Mouse (Mus musculus): Measurements from ENCODE around the gene St3gal5. TPM values are rescaled to one million over a fixed set of nuclear protein-coding genes. Genes with fewer than 3 reads are reported as not detected.

The St3gal5 gene
- polyA plus RNA-seq, 1 experiment, result 10.4 TPM

DNA sequence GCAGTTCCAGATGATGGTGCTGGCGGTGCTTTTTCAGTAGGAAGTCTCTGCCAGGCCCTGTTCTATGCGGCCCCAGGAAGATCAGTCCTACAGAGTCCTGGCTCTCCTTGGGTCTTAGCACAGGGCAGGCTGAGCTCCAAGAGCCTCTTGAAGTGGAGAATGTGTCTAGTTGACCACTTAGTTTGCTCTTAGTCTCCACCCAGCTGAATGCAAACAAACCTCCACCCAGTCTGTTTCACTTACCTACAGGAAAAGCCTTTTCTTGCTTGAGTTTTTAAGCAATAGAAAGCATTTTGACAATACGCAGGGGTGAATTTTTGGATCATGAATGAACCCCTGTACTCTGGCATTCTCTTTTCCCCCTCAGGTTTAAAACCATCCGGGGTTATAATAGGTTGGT is 4.0 kb downstream of the St3gal5 start:
- Histone ChIP-seq H3K4me3 (ENCODE audit: insufficient read depth, low read depth, low read length) (no peak overlapping the region), H3K4me1 (ENCODE audit: control insufficient read depth, insufficient read depth, low read length) (no peaks in the 10 kb centered on the region), H3K27me3 (replicated peaks; ENCODE audit: control insufficient read depth, insufficient read depth, low read length) (no peaks in the 10 kb centered on the region), H3K36me3 (ENCODE audit: control insufficient read depth, insufficient read depth, low read length) (no peaks in the 10 kb centered on the region), H3K27ac (ENCODE audit: insufficient read depth, low read depth, low read length) (no peak overlapping the region)
- TF ChIP-seq CTCF (conservative IDR thresholded peaks at IDR 0.05; ENCODE audit: insufficient read depth, insufficient read length, low read depth, low read length) (no peak), POLR2A (IDR thresholded peaks at IDR 0.05; ENCODE audit: low read depth, low read length) (no peak)
- 83% methylated on average over 4 of the region's 4 CpGs for WGBS
- DNase-seq, result no peak

DNA sequence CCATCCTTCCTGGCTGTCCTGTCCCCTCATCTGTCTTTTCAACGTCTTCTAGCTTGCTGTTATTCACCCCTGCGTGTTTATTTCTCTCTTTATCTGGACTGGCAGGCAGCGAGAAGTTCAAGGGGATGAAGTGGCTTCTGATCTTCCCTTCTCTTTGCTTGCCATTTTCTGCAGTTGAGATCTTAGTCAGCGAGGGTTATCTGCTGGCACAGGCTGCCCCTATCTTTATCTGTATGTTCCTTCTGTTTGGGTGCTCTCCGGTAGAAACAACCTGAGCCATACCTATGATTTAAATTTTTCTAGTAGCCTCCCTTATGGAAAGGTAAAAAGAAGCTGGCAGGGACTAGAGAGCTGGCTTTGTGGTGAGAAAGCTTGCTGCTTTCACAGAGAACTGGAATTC is 4.7 kb downstream of the St3gal5 start:
- TF ChIP-seq POLR2A (IDR thresholded peaks at IDR 0.05; ENCODE audit: low read depth, low read length) (no peak), CTCF (conservative IDR thresholded peaks at IDR 0.05; ENCODE audit: insufficient read depth, insufficient read length, low read depth, low read length) (no peak)
- 79% methylated on average over 5 of the region's 5 CpGs for whole genome bisulfite sequencing
- no peak overlapping the region for H3K27ac ChIP-seq (ENCODE audit: insufficient read depth, low read depth, low read length)

GRCm38 (mm10) chr6:72104534-72104933 is 7.1 kb downstream of the St3gal5 start:
- no peaks in the 10 kb centered on the region for H3K4me1 ChIP-seq (ENCODE audit: control insufficient read depth, insufficient read depth, low read length)
- WGBS, result 76% methylated on average over 7 of the region's 7 CpGs
- no peak overlapping the region for H3K4me3 ChIP-seq (ENCODE audit: insufficient read depth, low read depth, low read length)
- no peaks in the 10 kb centered on the region for H3K36me3 ChIP-seq (ENCODE audit: control insufficient read depth, insufficient read depth, low read length)
- no peaks in the 10 kb centered on the region for H3K27me3 ChIP-seq (replicated peaks; ENCODE audit: control insufficient read depth, insufficient read depth, low read length)
- no peak for DNase-seq
- TF ChIP-seq CTCF (conservative IDR thresholded peaks at IDR 0.05; ENCODE audit: insufficient read depth, insufficient read length, low read depth, low read length) (no peak), POLR2A (IDR thresholded peaks at IDR 0.05; ENCODE audit: low read depth, low read length) (no peak)
- H3K27ac ChIP-seq (ENCODE audit: insufficient read depth, low read depth, low read length), result no peak overlapping the region

More for the DNA sequence above, 4.7 kb downstream of the St3gal5 start:
- Histone ChIP-seq H3K4me1 (ENCODE audit: control insufficient read depth, insufficient read depth, low read length) (no peaks in the 10 kb centered on the region), H3K36me3 (ENCODE audit: control insufficient read depth, insufficient read depth, low read length) (no peaks in the 10 kb centered on the region), H3K4me3 (ENCODE audit: insufficient read depth, low read depth, low read length) (no peak overlapping the region), H3K27me3 (replicated peaks; ENCODE audit: control insufficient read depth, insufficient read depth, low read length) (no peaks in the 10 kb centered on the region)
- DNase-seq, result no peak

DNA sequence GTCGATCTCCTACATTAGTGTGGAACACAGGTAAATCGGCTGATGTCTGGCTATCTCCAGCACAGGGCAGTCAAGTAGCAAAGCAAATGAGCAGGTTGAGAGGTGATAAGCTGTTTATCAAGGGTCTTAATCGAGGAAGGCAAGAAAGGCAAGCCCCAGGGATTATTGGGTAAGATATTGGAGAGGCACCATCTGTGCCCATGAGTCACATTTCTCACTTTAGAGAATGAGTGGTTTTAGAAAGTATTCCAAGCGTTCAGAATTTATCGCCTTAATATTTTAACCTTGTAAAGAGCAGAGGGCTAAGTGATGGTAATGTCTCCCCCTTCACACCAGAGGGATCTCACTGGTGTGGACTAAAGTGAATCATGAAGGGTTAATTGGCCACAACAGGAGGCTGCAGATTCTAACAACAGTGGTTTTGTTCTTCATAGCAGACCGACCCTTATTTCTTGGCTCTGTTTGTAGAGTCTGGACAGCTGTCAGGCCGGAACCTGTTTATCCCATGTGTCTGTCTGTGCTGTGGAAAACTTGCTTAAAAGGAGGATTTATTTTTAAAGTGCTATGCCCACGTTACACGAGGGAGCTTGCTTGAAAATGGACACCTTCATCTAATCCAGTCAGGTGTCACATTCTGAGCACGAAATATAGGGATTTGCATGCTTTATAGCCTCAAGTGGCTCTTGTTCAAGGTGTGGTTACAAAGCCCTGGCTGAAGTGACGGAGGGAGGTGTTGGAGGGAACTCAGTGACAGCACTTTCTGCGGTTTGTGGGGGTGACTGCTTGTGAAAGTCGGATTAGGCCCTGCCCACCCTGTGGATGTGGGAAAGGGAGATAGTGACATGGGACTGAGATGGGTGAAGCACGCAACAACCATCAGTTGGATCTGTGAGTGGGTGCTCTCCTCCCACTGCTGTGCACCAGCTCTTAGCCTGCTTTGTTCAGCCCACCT is 11.8 kb downstream of the St3gal5 start:
- Histone ChIP-seq H3K36me3 (ENCODE audit: control insufficient read depth, insufficient read depth, low read length) (no peaks in the 10 kb centered on the region), H3K27me3 (replicated peaks; ENCODE audit: control insufficient read depth, insufficient read depth, low read length) (no peaks in the 10 kb centered on the region), H3K27ac (ENCODE audit: insufficient read depth, low read depth, low read length) (no peak overlapping the region), H3K4me3 (ENCODE audit: insufficient read depth, low read depth, low read length) (no peak overlapping the region), H3K4me1 (ENCODE audit: control insufficient read depth, insufficient read depth, low read length) (no peaks in the 10 kb centered on the region)
- WGBS, result 64% methylated on average over 14 of the region's 14 CpGs
- TF ChIP-seq CTCF (conservative IDR thresholded peaks at IDR 0.05; ENCODE audit: insufficient read depth, insufficient read length, low read depth, low read length) (no peak), POLR2A (IDR thresholded peaks at IDR 0.05; ENCODE audit: low read depth, low read length) (no peak)
- DNase-seq, result no peak

- TF ChIP-seq CTCF (conservative IDR thresholded peaks at IDR 0.05; ENCODE audit: insufficient read depth, insufficient read length, low read depth, low read length) (no peak), POLR2A (IDR thresholded peaks at IDR 0.05; ENCODE audit: low read depth, low read length) (no peak)
- no peak overlapping the region for H3K27ac ChIP-seq (ENCODE audit: insufficient read depth, low read depth, low read length)
- 92% methylated on average over 3 of the region's 3 CpGs for WGBS
- no peaks in the 10 kb centered on the region for H3K4me1 ChIP-seq (ENCODE audit: control insufficient read depth, insufficient read depth, low read length)
- H3K36me3 ChIP-seq (ENCODE audit: control insufficient read depth, insufficient read depth, low read length), result no peaks in the 10 kb centered on the region
- no peak for DNase-seq
- no peaks in the 10 kb centered on the region for H3K27me3 ChIP-seq (replicated peaks; ENCODE audit: control insufficient read depth, insufficient read depth, low read length)
- H3K4me3 ChIP-seq (ENCODE audit: insufficient read depth, low read depth, low read length), result no peak overlapping the region
These were observed 13.2 kb downstream of the St3gal5 start for GRCm38 (mm10) chr6:72110577-72110976.

- H3K27ac ChIP-seq (ENCODE audit: insufficient read depth, low read depth, low read length), result no peak overlapping the region
- no peaks in the 10 kb centered on the region for H3K36me3 ChIP-seq (ENCODE audit: control insufficient read depth, insufficient read depth, low read length)
- TF ChIP-seq POLR2A (IDR thresholded peaks at IDR 0.05; ENCODE audit: low read depth, low read length) (no peak), CTCF (conservative IDR thresholded peaks at IDR 0.05; ENCODE audit: insufficient read depth, insufficient read length, low read depth, low read length) (no peak)
- 44% methylated on average over 6 of the region's 6 CpGs for WGBS
- no peak overlapping the region for H3K4me3 ChIP-seq (ENCODE audit: insufficient read depth, low read depth, low read length)
- no peaks in the 10 kb centered on the region for H3K27me3 ChIP-seq (replicated peaks; ENCODE audit: control insufficient read depth, insufficient read depth, low read length)
- H3K4me1 ChIP-seq (ENCODE audit: control insufficient read depth, insufficient read depth, low read length), result no peaks in the 10 kb centered on the region
- DNase-seq, result no peak
These were observed 15.2 kb downstream of the St3gal5 start for GRCm38 (mm10) chr6:72112575-72112974.

DNA sequence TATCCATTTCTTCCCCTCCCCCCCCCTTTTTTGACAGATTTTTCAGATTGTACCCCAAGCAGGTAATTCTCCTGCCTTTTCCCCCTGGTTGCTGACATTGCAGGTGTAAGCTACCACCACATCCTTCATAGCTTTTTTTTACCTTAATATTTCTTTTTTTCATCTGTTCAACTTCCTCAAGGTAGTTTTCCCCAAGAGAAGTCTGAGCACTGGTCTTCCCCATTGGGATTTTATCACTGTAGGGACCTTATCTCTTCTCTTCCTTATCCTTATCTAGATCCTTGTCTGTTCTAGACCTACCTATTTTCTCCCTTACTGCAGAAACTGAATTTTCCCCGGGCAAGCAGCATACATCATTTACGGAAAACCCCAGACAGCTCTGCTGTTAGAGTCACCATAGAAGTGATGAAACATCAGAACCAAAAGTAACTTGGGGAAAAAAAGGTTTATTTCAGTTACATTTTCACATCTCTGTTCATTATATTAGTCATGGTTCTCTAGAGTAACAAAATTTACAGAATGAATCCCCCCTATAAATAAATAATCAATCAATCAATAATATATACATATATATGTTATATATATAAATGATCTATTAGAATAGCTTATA is 15.8 kb downstream of the St3gal5 start:
- no peak overlapping the region for H3K4me3 ChIP-seq (ENCODE audit: insufficient read depth, low read depth, low read length)
- H3K27me3 ChIP-seq (replicated peaks; ENCODE audit: control insufficient read depth, insufficient read depth, low read length), result no peaks in the 10 kb centered on the region
- WGBS, result 83% methylated on average over 2 of the region's 2 CpGs
- no peaks in the 10 kb centered on the region for H3K36me3 ChIP-seq (ENCODE audit: control insufficient read depth, insufficient read depth, low read length)
- no peak for DNase-seq
- H3K4me1 ChIP-seq (ENCODE audit: control insufficient read depth, insufficient read depth, low read length), result no peaks in the 10 kb centered on the region
- TF ChIP-seq POLR2A (IDR thresholded peaks at IDR 0.05; ENCODE audit: low read depth, low read length) (no peak), CTCF (conservative IDR thresholded peaks at IDR 0.05; ENCODE audit: insufficient read depth, insufficient read length, low read depth, low read length) (no peak)
- no peak overlapping the region for H3K27ac ChIP-seq (ENCODE audit: insufficient read depth, low read depth, low read length)
